Mouse (Mus musculus) ovary, adult 18-20 months (tissue): ENCODE results near the gene Bptf.
"Not testable (repeated sequence)": the region's sequence is repeated elsewhere in the genome, so short reads cannot be mapped to it uniquely, and the experiment has no call there.

Experiments used
- DNase-seq: peaks from one replicate; pipeline ENCODE4 v3.0.0; 2022; ENCODE audit warnings: low spot score, mixed read lengths

Gene Bptf

GRCm38 (mm10) chr11:107054870-107055269, 77.1 kb downstream of the Bptf start:
- DNase-seq, result no peak

- peak; percentile 41 for DNase-seq
These were observed 84.9 kb downstream of the Bptf start for GRCm38 (mm10) chr11:107046766-107047620.

- DNase-seq, result no peak
These were observed 86.4 kb downstream of the Bptf start for GRCm38 (mm10) chr11:107045546-107045945.

- no peak for DNase-seq
These were observed 87.6 kb downstream of the Bptf start for GRCm38 (mm10) chr11:107044321-107044720.

GRCm38 (mm10) chr11:107043361-107043760, 88.6 kb downstream of the Bptf start:
- no peak for DNase-seq

GRCm38 (mm10) chr11:107041396-107041795, 90.5 kb downstream of the Bptf start:
- DNase-seq, result no peak

- no peak for DNase-seq
These were observed 92.5 kb downstream of the Bptf start for GRCm38 (mm10) chr11:107039417-107039816.

- no peak for DNase-seq
These were observed 97.7 kb downstream of the Bptf start for GRCm38 (mm10) chr11:107034085-107034810.

GRCm38 (mm10) chr11:107031635-107032034, 100.3 kb downstream of the Bptf start:
- DNase-seq, result peak; percentile 33

GRCm38 (mm10) chr11:107029536-107029935, 102.4 kb downstream of the Bptf start:
- DNase-seq, result no peak

GRCm38 (mm10) chr11:107028754-107029153, 103.2 kb downstream of the Bptf start:
- DNase-seq, result no peak

- no peak for DNase-seq
These were observed 103.7 kb downstream of the Bptf start for GRCm38 (mm10) chr11:107028275-107028618.

- DNase-seq, result peak; percentile 81
These were observed 104.3 kb downstream of the Bptf start for GRCm38 (mm10) chr11:107027431-107028274.

- no peak for DNase-seq
These were observed 105.1 kb downstream of the Bptf start for GRCm38 (mm10) chr11:107026554-107027430.

GRCm38 (mm10) chr11:107025411-107026321, 106.3 kb downstream of the Bptf start, which contains the start of gene 1810010H24Rik:
1810010H24Rik (plus strand) TSS chr11:107025681.
- DNase-seq, result no peak

GRCm38 (mm10) chr11:107024406-107024805, 107.5 kb downstream of the Bptf start:
- DNase-seq, result no peak

GRCm38 (mm10) chr11:107022050-107022683, 109.8 kb downstream of the Bptf start:
- DNase-seq, result no peak

- not testable (repeated sequence) for DNase-seq
These were observed 112.2 kb downstream of the Bptf start for GRCm38 (mm10) chr11:107019722-107020121.

GRCm38 (mm10) chr11:107019318-107019717, 112.6 kb downstream of the Bptf start:
- DNase-seq, result no peak

GRCm38 (mm10) chr11:107018606-107019005, 113.3 kb downstream of the Bptf start:
- DNase-seq, result no peak
